Mouse (Mus musculus): Measurements from ENCODE around the gene Rnf141. TPM values are rescaled to one million over a fixed set of nuclear protein-coding genes. Genes with fewer than 3 reads are reported as not detected.

Gene Rnf141
- polyA plus RNA-seq, 1 experiment from 2014 or later = 13.9 TPM

- no peak for DNase-seq (ENCODE audit: low spot score)
Measured at GRCm38 (mm10) chr7:110797722-110798409, 46.4 kb downstream of the Rnf141 start.

- peak; percentile 78 for DNase-seq (ENCODE audit: low spot score)
Measured at GRCm38 (mm10) chr7:110796367-110797051, 47.7 kb downstream of the Rnf141 start.

GRCm38 (mm10) chr7:110794722-110795121 is 49.5 kb downstream of the Rnf141 start:
- DNase-seq (ENCODE audit: low spot score) = no peak

GRCm38 (mm10) chr7:110792834-110793233 is 51.4 kb downstream of the Rnf141 start:
- no peak for DNase-seq (ENCODE audit: low spot score)

- DNase-seq (ENCODE audit: low spot score) = no peak
Measured at GRCm38 (mm10) chr7:110792201-110792600, 52.1 kb downstream of the Rnf141 start.

GRCm38 (mm10) chr7:110790878-110791277 is 53.4 kb downstream of the Rnf141 start:
- DNase-seq (ENCODE audit: low spot score) = no peak

- DNase-seq (ENCODE audit: low spot score) = no peak
Measured at GRCm38 (mm10) chr7:110787310-110787709, 56.9 kb downstream of the Rnf141 start.

- no peak for DNase-seq (ENCODE audit: low spot score)
Measured at GRCm38 (mm10) chr7:110785741-110786146, 58.5 kb downstream of the Rnf141 start.

- DNase-seq (ENCODE audit: low spot score) = no peak
Measured at GRCm38 (mm10) chr7:110784965-110785364, 59.3 kb downstream of the Rnf141 start.

- no peak for DNase-seq (ENCODE audit: low spot score)
Measured at GRCm38 (mm10) chr7:110782845-110783478, 61.3 kb downstream of the Rnf141 start.

GRCm38 (mm10) chr7:110782135-110782534 is 62.1 kb downstream of the Rnf141 start:
- DNase-seq (ENCODE audit: low spot score) = no peak

GRCm38 (mm10) chr7:110781231-110781711 is 63.0 kb downstream of the Rnf141 start:
- DNase-seq (ENCODE audit: low spot score) = no peak

- DNase-seq (ENCODE audit: low spot score) = no peak
Measured at GRCm38 (mm10) chr7:110780520-110780919, 63.7 kb downstream of the Rnf141 start.

- no peak for DNase-seq (ENCODE audit: low spot score)
Measured at GRCm38 (mm10) chr7:110779605-110780111, 64.6 kb downstream of the Rnf141 start.

- DNase-seq (ENCODE audit: low spot score) = no peak
Measured at GRCm38 (mm10) chr7:110778933-110779332, 65.3 kb downstream of the Rnf141 start.

- DNase-seq (ENCODE audit: low spot score) = no peak
Measured at GRCm38 (mm10) chr7:110777146-110778001, 66.9 kb downstream of the Rnf141 start.

- DNase-seq (ENCODE audit: low spot score) = no peak
Measured at GRCm38 (mm10) chr7:110774674-110775073, 69.6 kb downstream of the Rnf141 start.

- DNase-seq (ENCODE audit: low spot score) = no peak
Measured at GRCm38 (mm10) chr7:110774077-110774476, 70.2 kb downstream of the Rnf141 start.

- DNase-seq (ENCODE audit: low spot score) = peak; percentile 39
Measured at GRCm38 (mm10) chr7:110773204-110774002, 70.9 kb downstream of the Rnf141 start.

- no peak for DNase-seq (ENCODE audit: low spot score)
Measured at GRCm38 (mm10) chr7:110772343-110772742, 71.9 kb downstream of the Rnf141 start.
